Mouse (Mus musculus) G1E (cell line): Measurements from ENCODE around the gene Fbxo46.

ENCODE experiments used
- CTCF ChIP-seq: IDR thresholded peaks from 2 replicates; pipeline ENCODE4 v1.5.1; 2012; ENCODE audit warnings: low read depth, low read length, inconsistent platforms, mixed read lengths
- TAL1 ChIP-seq: conservative IDR thresholded peaks from 2 replicates; pipeline ENCODE4 v1.6.1; 2012; ENCODE audit warnings: low read depth, low read length, inconsistent platforms, mixed read lengths

GRCm38 (mm10) chr7:19169506-19169905 lies 49.8 kb downstream of the Fbxo46 start:
- TF ChIP-seq CTCF (no peak), TAL1 (no peak)
